Mouse (Mus musculus): ENCODE results near the gene Prrt1. TPM values are rescaled to one million over a fixed set of nuclear protein-coding genes. Genes with fewer than 3 reads are reported as not detected.

Prrt1 gene
- 1 to 10 TPM in 1 of 26 experiments, under 1 TPM in 5, not detected in 20; 0.33 to 1.1 (median 0.68) TPM for total RNA-seq (2018; cell fraction: chromatin; rRNA removed)
- total RNA-seq (2018; cell fraction: cytosol; rRNA removed) = under 1 TPM in 15 of 26 experiments, not detected in 11; 0.07 to 0.22 (median 0.10) TPM
- total RNA-seq (2018; cell fraction: nucleus; rRNA removed) = 1 to 10 TPM in 4 of 26 experiments, under 1 TPM in 17, not detected in 5; 0.26 to 1.3 (median 0.58) TPM
- polyA plus RNA-seq (2018) = 0.16 to 0.25 TPM in 2 of 3 replicates, not detected in the other

- Histone ChIP-seq H3K36me3 (ENCODE audit: inconsistent target) (peaks cover 7% of the 10 kb centered on the region; the same call in 1 of the 2 replicates), H3K27ac (peak within 1 kb of the TSS; percentile 92), H3K4me3 (ENCODE audit: inconsistent target) (peak within 1 kb of the TSS; percentile 80; the same call in 1 of the 2 replicates), H3K79me2 (ENCODE audit: inconsistent target) (peaks cover 17% of the 10 kb centered on the region; the same call in 1 of the 2 replicates)
- 82% methylated on average over 8 of the region's 16 CpGs for WGBS (ENCODE audit: missing documents)
Observed at GRCm38 (mm10) chr17:34629221-34629751, at the start of gene Prrt1. Prrt1 (plus strand) TSS chr17:34629533.

GRCm38 (mm10) chr17:34582528-34582927, 46.8 kb upstream of the Prrt1 start:
- 89% methylated on average over 12 of the region's 12 CpGs for WGBS (ENCODE audit: missing documents)
- H3K79me2 ChIP-seq (ENCODE audit: inconsistent target) = no peaks in the 10 kb centered on the region
- H3K36me3 ChIP-seq (ENCODE audit: inconsistent target) = no peaks in the 10 kb centered on the region
- no peak overlapping the region for H3K4me3 ChIP-seq (ENCODE audit: inconsistent target)
- no peak overlapping the region for H3K27ac ChIP-seq

GRCm38 (mm10) chr17:34583397-34583796, 45.9 kb upstream of the Prrt1 start:
- WGBS (ENCODE audit: missing documents) = 79% methylated on average over 7 of the region's 7 CpGs
- peaks cover 7% of the 10 kb centered on the region; the same call in 1 of the 2 replicates for H3K79me2 ChIP-seq (ENCODE audit: inconsistent target)
- no peak overlapping the region for H3K4me3 ChIP-seq (ENCODE audit: inconsistent target)

DNA sequence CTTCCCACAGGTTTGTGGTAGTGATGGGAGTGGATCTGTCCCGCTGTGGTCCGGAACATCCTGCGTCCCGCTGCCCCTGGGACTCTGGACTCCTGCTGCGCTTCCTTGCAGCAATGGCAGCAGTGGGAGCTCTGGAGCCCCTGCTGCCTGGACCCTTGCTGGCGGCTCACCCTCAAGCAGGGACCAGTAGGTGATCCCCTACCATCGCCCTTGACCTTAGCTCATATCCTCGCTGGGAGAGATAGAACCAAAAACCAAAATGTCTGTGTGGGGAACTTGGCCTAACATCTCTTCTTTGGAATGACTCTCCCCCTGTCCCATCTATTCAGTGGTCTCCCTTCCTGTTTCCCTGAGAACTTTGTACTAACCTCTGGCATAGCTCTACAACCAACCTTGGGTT, 45.5 kb upstream of the Prrt1 start:
- no peak overlapping the region for H3K4me3 ChIP-seq (ENCODE audit: inconsistent target)
- H3K36me3 ChIP-seq (ENCODE audit: inconsistent target) = no peaks in the 10 kb centered on the region
- H3K79me2 ChIP-seq (ENCODE audit: inconsistent target) = peaks cover 12% of the 10 kb centered on the region; the same call in 1 of the 2 replicates
- 96% methylated on average over 8 of the region's 8 CpGs for WGBS (ENCODE audit: missing documents)
- H3K27ac ChIP-seq = no peak overlapping the region

More at GRCm38 (mm10) chr17:34583397-34583796, 45.9 kb upstream of the Prrt1 start:
- H3K27ac ChIP-seq = no peak overlapping the region
- H3K36me3 ChIP-seq (ENCODE audit: inconsistent target) = no peaks in the 10 kb centered on the region

GRCm38 (mm10) chr17:34585121-34585520, 44.2 kb upstream of the Prrt1 start:
- H3K36me3 ChIP-seq (ENCODE audit: inconsistent target) = no peaks in the 10 kb centered on the region
- peaks cover 25% of the 10 kb centered on the region for H3K79me2 ChIP-seq (ENCODE audit: inconsistent target)
- no peak overlapping the region for H3K27ac ChIP-seq
- WGBS (ENCODE audit: missing documents) = 93% methylated on average over 8 of the region's 8 CpGs
- no peak overlapping the region for H3K4me3 ChIP-seq (ENCODE audit: inconsistent target)

DNA sequence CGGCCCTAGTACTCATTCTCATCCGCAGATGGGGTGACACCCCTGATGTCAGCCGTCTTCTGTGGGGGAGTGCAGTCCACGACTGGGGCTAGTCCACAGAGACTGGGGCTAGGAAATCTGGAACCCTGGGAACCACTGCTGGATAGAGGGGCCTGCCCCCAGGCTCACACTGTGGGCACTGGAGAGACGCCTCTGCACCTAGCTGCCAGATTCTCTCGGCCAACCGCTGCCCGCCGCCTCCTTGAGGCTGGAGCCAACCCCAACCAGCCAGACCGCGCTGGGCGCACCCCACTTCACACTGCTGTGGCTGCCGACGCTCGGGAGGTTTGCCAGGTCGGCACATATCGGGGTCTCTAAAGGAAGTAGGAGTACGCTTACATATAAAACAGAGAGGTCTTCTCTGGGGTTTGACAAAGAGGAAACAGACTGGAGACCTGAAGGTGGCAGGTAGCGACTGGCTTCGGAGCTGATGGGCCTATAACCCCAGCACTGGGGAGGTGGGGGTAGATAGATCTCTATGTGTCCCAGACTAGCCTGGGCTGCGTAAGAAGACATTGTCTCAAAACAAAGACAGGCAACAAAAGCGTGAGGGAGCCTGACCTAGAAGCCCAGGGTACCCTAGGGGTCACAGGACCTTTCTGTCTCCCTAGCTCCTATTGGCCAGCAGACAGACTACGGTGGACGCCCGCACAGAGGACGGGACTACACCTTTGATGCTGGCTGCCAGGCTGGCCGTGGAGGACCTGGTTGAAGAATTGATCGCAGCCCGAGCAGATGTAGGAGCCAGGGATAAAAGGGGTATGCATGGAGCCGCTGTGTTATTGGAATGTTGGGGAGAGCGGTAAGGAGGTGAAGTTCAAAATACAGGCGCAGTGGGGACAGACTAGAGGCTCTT, 43.2 kb upstream of the Prrt1 start:
- no peaks in the 10 kb centered on the region for H3K36me3 ChIP-seq (ENCODE audit: inconsistent target)
- no peak overlapping the region for H3K27ac ChIP-seq
- WGBS (ENCODE audit: missing documents) = 54% methylated on average over 32 of the region's 32 CpGs
- H3K79me2 ChIP-seq (ENCODE audit: inconsistent target) = peaks cover 35% of the 10 kb centered on the region
- H3K4me3 ChIP-seq (ENCODE audit: inconsistent target) = peak overlapping the region; percentile 40; the same call in 1 of the 2 replicates

- Histone ChIP-seq H3K36me3 (ENCODE audit: inconsistent target) (no peaks in the 10 kb centered on the region), H3K4me3 (ENCODE audit: inconsistent target) (peak overlapping the region; percentile 40), H3K27ac (peak overlapping the region; percentile 36), H3K79me2 (ENCODE audit: inconsistent target) (peaks cover 38% of the 10 kb centered on the region)
- WGBS (ENCODE audit: missing documents) = under 1% methylated on average over 38 of the region's 38 CpGs
Observed at GRCm38 (mm10) chr17:34586796-34587422, 42.4 kb upstream of the Prrt1 start.

- H3K36me3 ChIP-seq (ENCODE audit: inconsistent target) = no peaks in the 10 kb centered on the region
- peaks cover 38% of the 10 kb centered on the region for H3K79me2 ChIP-seq (ENCODE audit: inconsistent target)
- peak overlapping the region; percentile 56 for H3K4me3 ChIP-seq (ENCODE audit: inconsistent target)
- H3K27ac ChIP-seq = peak overlapping the region; percentile 51; the same call in 1 of the 2 replicates
- WGBS (ENCODE audit: missing documents) = under 1% methylated on average over 49 of the region's 50 CpGs
Observed at GRCm38 (mm10) chr17:34587423-34587811, 41.9 kb upstream of the Prrt1 start.

DNA sequence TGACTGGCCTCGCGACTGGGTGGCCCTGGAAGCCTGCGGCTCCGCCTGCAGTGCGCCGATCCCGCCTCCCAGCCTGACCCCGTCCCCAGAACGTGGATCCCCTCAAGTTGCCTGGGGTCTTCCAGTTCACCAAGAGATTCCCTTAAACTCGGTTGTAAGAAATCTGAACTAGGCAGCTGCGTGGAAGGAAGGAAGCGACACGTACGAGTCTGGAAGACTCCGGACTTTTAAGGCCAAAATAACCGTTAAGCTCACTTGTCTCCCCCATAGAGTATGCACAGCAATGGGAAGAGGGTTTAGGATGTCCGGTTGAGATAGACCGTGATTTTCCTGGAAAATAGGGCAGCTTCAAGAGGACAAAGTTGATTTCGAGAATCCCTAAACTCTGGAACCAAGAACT, 41.5 kb upstream of the Prrt1 start:
- WGBS (ENCODE audit: missing documents) = 2% methylated on average over 19 of the region's 19 CpGs
- no peaks in the 10 kb centered on the region for H3K36me3 ChIP-seq (ENCODE audit: inconsistent target)
- H3K79me2 ChIP-seq (ENCODE audit: inconsistent target) = peaks cover 42% of the 10 kb centered on the region
- peak overlapping the region; percentile 51 for H3K27ac ChIP-seq
- H3K4me3 ChIP-seq (ENCODE audit: inconsistent target) = peak overlapping the region; percentile 56

GRCm38 (mm10) chr17:34588767-34589166, 40.6 kb upstream of the Prrt1 start:
- H3K79me2 ChIP-seq (ENCODE audit: inconsistent target) = peaks cover 51% of the 10 kb centered on the region
- peak overlapping the region; percentile 75; the same call in 1 of the 2 replicates for H3K4me3 ChIP-seq (ENCODE audit: inconsistent target)
- WGBS (ENCODE audit: missing documents) = 51% methylated on average over 2 of the region's 3 CpGs
- H3K27ac ChIP-seq = peak overlapping the region; percentile 92
- no peaks in the 10 kb centered on the region for H3K36me3 ChIP-seq (ENCODE audit: inconsistent target)

DNA sequence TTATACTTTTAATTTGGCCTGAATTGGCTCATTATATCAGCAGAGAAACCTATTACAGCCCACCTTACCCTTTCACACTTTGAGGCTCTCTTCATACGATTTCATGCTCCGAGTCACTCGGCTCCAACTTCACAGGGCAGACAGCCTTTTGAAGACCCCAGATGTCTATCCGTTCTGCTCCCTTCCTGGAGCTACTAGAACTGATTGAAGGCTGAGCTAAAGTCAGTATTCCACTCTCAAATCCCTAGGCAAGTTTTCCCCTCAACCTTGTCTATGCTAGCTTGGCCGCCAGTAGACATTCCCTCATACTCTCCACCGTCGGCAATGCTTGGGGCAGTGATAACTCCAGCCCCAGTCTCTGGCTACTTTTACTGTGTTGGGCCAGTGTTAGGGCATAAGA, 40.1 kb upstream of the Prrt1 start:
- Histone ChIP-seq H3K79me2 (ENCODE audit: inconsistent target) (peaks cover 56% of the 10 kb centered on the region), H3K27ac (peak overlapping the region; percentile 92), H3K36me3 (ENCODE audit: inconsistent target) (no peaks in the 10 kb centered on the region; the same call in 1 of the 2 replicates), H3K4me3 (ENCODE audit: inconsistent target) (peak overlapping the region; percentile 75)
- 33% methylated on average over 7 of the region's 7 CpGs for WGBS (ENCODE audit: missing documents)

- Histone ChIP-seq H3K27ac (peak within 1 kb of the TSS; percentile 92), H3K4me3 (ENCODE audit: inconsistent target) (peak within 1 kb of the TSS; percentile 75), H3K36me3 (ENCODE audit: inconsistent target) (peaks cover 3% of the 10 kb centered on the region; the same call in 1 of the 2 replicates), H3K79me2 (ENCODE audit: inconsistent target) (peaks cover 58% of the 10 kb centered on the region)
- 4% methylated on average over 7 of the region's 7 CpGs for WGBS (ENCODE audit: missing documents)
Observed at GRCm38 (mm10) chr17:34589681-34590101, 39.6 kb upstream of the Prrt1 start, which contains the start of gene Gpsm3. Gpsm3 (plus strand) TSS chr17:34589806.

DNA sequence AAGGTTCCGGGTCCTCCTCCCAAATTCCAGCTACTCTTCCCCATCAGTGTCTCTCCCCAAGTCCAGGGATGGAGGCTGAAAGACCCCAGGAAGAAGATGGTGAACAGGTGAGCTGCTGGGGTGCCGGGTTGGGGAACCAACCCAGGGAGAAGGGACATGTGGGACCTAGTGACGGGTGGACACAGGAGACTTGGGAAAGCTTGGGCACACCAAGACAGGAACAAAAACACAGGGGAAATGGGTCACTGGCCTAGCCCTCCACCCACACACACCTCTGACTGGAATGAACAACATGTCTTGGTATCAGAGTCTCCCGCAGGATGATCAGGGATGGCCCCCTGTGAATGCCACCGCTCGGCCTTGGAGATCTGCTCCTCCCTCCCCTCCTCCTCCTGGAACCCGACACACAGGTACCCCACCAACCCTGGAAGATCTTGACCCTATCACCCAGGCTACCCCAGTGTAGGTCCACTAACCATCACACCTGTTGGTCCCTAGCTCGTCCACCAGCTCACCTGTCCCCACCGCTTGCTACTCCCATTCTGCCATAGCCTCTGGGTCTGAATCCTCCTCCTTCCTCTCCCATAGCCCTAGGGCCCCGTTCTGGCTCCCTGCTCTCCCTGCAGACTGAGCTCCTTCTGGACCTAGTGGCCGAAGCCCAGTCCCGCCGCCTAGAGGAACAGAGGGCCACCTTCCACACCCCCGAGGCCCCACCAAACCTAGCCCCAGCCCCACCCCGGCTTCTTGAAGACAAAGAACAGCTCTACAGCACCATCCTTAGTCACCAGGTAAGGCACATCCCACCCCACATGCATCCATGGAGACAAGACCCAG, 39.0 kb upstream of the Prrt1 start:
- Histone ChIP-seq H3K36me3 (ENCODE audit: inconsistent target) (peaks cover 9% of the 10 kb centered on the region; the same call in 1 of the 2 replicates), H3K79me2 (ENCODE audit: inconsistent target) (peaks cover 58% of the 10 kb centered on the region), H3K27ac (peak overlapping the region; percentile 92), H3K4me3 (ENCODE audit: inconsistent target) (peak overlapping the region; percentile 75)
- 27% methylated on average over 15 of the region's 15 CpGs for WGBS (ENCODE audit: missing documents)
